Mouse (Mus musculus): ENCODE data around the gene Ddx4. TPM values are rescaled to one million over a fixed set of nuclear protein-coding genes. Genes with fewer than 3 reads are reported as not detected.

Ddx4 gene
- 0.63 and 0.85 TPM in 2 replicates for polyA plus RNA-seq (2015; fragmentation: Nextera tagmentation; extraction: Ambion mirVana)

DNA sequence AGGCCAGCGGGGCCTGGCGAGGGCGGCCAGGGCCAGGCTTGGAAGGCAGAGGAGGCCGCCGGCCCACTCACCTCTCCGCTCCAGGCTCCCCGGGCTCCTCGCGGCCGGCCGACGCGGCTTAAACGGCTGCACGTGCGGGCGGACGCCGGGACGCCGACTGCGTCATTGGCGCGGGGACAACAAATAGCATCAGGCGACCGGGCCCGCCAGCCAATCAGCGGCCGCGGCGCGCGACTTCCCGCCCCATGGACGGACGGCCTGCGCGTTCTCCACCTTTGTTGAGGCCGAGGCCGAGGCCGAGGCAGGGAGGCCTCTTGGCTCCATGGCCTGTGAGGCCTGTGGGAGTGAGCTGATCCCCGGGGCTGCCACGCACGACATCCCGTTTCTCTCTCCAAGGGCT lies at the start of gene Ddx4:
Ddx4 (minus strand) TSS at position 271 of the 400 bp plus-strand sequence.

DNA sequence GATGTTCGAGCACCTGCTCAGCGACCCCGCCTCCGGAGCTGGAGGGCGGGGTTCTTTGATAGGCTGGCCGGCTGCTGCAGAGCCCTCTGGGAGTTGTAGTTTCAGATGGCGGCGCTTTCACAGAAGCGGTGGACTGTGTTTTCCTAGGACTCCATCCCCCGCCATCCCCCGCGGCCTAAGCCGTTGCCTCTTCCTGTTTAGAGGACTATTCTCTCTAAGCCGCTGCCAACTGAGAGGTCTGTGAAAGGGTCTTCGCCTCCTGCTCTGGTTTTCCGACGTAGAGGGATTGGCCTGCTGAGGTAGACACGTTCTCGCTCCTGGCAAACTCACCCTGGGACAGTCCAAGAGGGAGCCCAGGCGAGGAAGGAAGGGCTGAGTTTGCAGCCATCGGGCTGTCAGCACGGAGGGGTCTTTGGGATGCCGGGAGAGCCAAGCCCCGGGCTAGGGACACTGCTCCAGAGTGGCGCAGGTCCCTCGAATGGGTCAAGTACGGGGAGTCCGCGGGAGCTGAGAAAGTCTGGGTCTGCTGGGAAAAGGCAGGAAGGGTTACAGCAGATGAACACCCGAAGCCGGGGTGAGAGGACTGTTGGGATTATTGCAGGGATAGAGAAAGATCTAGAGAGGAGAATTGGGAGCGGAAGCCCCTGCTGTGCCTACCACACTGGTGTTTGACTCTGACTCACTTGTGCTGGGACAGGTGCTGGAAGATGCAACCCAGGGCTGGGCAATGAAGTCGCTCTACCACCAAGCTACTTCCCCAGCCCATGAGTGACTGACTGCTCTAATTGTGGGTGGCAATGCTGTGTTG lies 8.5 kb upstream of the Ddx4 start, which contains the start of gene Slc38a9:
Slc38a9 (plus strand) TSS at position 178 of the 808 bp plus-strand sequence.

DNA sequence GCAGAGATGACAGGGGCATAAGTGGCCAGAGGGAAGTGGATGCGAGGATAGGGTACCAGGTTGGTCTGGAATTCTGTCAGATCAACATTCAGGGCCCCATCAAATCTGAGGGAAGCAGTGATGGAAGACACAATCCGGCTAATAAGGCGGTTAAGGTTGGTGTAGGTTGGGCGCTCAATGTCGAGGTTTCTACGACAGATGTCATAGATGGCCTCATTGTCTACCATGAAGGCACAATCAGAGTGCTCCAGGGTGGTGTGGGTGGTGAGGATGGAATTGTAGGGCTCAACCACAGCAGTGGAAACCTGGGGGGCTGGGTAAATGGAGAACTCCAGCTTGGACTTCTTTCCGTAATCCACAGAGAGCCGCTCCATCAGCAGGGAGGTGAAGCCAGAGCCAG lies 58.0 kb downstream of the Ddx4 start, which contains the start of gene Il31ra:
Il31ra (minus strand) TSS at position 101 of the 400 bp plus-strand sequence.

Other genes starting within 250 kb of the Ddx4 start
- 45.5 and 55.2 TPM in 2 replicates for gene Il6st, start 188.4 kb downstream of the Ddx4 start, polyA plus RNA-seq (2015; fragmentation: Nextera tagmentation; extraction: Ambion mirVana)
- 0.39 and 0.62 TPM in 2 replicates for gene Il31ra, start 58.1 kb downstream of the Ddx4 start, polyA plus RNA-seq (2015; fragmentation: Nextera tagmentation; extraction: Ambion mirVana)
- gene Slc38a9, start 8.3 kb upstream of the Ddx4 start, polyA plus RNA-seq (2015; fragmentation: Nextera tagmentation; extraction: Ambion mirVana): 14.9 and 26.4 TPM in 2 replicates
- 253 and 443 TPM in 2 replicates for gene Plpp1, start 148.3 kb upstream of the Ddx4 start, polyA plus RNA-seq (2015; fragmentation: Nextera tagmentation; extraction: Ambion mirVana)

Data from adrenal gland, postnatal 0 days (tissue).